Mouse (Mus musculus): ENCODE measurements around the gene Sash3.

Gene Sash3

DNA sequence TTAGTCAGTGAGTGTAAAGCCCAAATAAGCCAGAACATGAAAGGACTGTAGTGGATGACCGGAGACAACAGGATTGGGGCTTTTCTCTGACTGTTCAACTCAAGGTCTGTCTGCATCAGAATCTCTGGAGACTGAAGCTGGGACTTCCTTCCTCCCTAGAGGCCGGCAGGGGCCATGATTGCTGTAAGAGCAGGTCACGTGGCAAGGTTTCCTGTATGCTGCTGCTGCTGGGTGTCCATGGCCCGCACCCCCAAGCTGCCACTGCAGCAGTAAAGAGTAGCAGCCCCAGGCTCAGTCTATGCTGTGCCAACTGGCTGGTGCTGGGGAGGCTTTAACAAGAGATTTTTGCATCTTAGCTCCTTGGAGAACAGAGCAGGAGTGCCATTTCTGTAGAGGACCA lies at the start of gene Sash3:
TSS of gene Sash3 (plus strand) at position 175 of the 400 bp plus-strand sequence.
- POLR2A ChIA-PET: no interaction called here

DNA sequence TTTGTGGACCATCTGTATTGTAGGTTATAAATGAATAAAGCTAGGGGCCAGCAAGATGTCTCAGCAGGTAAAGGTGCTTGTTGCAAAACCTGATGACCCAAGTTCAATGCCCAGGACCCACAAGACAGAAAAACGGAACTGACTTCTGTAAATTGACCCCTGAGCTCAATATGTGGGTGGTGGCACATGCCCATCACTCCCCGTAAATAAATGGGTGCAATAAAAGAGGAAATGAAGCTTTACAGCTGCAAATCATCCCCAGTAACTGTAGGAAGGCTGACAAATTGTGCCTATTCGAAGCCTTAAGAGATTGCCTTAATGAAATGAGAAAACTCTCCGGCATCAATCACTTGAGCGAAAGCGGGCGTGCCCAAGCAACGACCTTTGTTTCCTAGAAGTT lies 49.7 kb upstream of the Sash3 start:
- POLR2A ChIA-PET: interaction anchor here in 2 of 4 experiments (0.5 to 0.9 kb wide), 5 partner anchors 10 to 732 kb away, joined by 3 to 5 read pairs (median 3); no protein-coding TSS in a partner anchor

More for the DNA sequence above, at the start of gene Sash3:
- CTCF ChIA-PET: no interaction called here

DNA sequence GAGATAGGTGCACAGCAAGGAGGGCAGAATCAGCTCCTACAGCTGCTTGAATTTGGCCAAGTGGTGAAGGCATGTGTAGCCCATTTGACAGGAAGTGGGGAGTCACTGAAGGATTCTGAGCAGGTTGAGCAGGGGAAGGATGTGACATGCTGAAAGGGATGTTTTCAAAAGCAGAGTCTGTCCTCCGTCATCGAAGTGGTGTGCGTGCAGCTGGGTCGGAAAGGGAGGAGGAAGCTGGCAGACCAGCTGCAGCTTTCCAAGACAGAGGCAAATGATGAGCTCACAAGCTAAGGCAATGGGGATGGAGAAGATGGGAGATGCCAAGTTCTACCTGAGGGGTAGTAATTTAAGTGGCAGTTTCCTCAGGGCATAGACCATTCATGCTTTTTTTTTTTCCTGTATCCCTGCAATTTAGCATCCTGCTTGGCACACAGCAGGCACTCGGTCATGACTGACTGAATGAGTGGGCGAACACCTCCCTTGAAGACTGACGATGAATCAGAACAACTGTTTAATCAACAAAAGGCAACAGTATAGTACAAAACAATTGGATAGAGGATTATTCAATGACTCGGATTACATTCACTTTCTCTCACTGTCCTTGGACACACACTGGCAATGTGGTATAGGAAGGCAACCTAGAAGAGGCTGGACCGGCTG lies 47.6 kb upstream of the Sash3 start:
- CTCF ChIA-PET: interaction anchor here in 2 of 4 experiments (1.3 to 2.8 kb wide), 2 partner anchors 78 to 79 kb away, joined by 3 to 11 read pairs; no protein-coding TSS in a partner anchor
- POLR2A ChIA-PET: no interaction called here

More for the DNA sequence above, 49.7 kb upstream of the Sash3 start:
- CTCF ChIA-PET: interaction anchor here in 2 of 4 experiments (0.7 to 2.8 kb wide), 4 partner anchors 31 to 222 kb away, joined by 3 to 11 read pairs (median 4); no protein-coding TSS in a partner anchor

DNA sequence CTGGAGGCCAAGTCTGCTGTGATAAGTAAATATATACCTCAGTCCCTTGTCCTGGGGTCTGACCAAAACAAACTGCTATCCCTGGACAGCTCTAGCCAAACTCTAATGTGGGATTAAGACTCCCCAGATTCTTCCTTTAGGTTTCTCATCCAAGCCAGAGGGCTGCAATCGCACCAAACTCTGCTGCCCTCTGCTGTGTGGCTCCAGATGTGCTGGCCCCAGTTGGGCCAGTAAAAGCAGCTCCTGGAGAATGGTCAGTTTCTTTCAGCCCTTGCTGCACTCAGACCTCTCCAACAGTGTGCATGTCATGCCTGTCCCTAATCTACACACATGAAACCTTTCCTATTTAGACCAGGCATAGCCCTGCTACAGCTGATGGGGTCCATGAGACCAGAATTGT lies 46.4 kb upstream of the Sash3 start:
- ChIA-PET CTCF (interaction anchor here in 3 of 4 experiments (0.6 to 1.2 kb wide), 7 partner anchors 9 to 420 kb away, joined by 3 to 8 read pairs (median 4); partner anchors contain the start of gene Rab33a (in 1 of the 3)), POLR2A (interaction anchor here in 1 of 4 experiments (1.3 kb wide), 1 partner anchor 156 kb away, joined by 3 read pairs; no protein-coding TSS in a partner anchor)

DNA sequence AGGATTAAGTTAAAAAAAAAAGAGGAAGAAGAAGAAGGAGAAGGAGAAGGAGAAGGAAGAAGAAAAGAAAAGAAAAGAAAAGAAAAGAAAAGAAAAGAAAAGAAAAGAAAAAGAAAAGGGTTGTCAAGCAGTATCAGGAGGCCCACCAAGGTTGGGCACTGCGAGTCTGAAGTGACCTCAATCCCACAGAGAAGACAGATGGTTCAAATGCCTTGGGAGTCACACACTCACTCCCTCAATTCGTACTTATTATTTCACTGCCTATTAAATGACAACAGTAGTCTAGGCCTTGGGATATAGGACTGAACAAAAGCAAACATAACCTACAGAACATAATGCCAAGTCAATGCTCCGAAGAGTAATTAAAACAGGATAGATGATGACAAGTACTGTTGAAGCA lies 43.0 kb upstream of the Sash3 start:
- ChIA-PET CTCF (no interaction called here), POLR2A (no interaction called here)

DNA sequence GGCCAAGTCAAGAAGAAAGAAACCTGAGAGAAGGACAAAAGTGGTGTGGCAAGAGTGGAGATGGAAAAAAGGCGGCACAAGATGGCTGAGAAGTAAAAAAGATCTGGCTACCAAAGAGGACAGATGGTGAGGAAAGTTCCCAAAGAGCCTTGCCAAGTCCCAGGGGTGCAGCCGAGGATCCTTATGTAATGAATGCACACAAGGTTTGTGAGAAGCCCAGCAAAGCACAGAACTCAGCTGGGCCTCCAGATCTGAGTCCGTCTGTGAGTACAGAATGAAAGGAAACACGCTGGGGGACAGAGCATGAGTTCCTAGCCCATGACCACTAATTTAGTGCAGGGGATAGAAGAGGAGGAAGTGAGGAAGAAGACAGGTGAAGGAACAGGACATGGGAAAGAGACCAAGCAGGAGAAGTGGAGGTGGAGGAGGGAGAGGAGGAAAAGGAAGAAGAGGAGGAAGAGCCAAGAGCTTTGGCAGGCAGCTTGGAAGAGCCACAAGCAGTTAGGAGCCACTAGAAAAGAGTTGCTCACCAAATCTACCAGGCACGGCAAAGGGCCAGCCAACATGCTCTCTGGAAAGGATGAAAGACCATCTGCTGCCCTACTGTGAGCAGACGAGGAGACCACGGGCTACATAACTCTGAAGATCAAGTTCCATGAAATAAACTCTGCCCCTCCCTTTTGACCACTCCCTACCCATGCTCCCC lies 41.3 kb upstream of the Sash3 start:
- ChIA-PET POLR2A (interaction anchor here in 1 of 4 experiments (1.0 kb wide), 1 partner anchor 10 kb away, joined by 3 read pairs; no protein-coding TSS in a partner anchor), CTCF (interaction anchor here in 1 of 4 experiments (0.6 kb wide), 1 partner anchor 459 kb away, joined by 5 read pairs; no protein-coding TSS in a partner anchor)

DNA sequence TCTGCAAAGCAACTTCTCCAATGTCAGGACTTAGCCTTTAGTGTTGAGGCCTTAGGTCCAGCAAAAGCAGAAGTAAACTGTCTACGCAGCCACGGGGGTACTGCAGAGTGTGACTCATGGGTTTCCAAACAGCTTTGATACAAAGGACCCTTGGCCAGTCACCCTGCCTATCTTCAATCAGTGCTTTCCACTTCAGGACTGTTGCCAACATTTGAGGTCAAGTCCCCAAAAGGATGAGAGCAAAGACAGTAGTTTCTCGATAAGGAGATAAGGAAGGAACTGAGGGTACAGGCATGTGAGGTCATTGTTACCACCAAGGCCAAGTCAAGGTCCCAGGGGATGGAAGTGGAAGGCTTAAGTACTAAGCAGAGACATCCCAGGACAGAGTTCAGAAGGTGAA lies 40.0 kb upstream of the Sash3 start:
- ChIA-PET POLR2A (interaction anchor here in 1 of 4 experiments (1.0 kb wide), 2 partner anchors 9 to 10 kb away, joined by 3 read pairs; no protein-coding TSS in a partner anchor), CTCF (no interaction called here)

DNA sequence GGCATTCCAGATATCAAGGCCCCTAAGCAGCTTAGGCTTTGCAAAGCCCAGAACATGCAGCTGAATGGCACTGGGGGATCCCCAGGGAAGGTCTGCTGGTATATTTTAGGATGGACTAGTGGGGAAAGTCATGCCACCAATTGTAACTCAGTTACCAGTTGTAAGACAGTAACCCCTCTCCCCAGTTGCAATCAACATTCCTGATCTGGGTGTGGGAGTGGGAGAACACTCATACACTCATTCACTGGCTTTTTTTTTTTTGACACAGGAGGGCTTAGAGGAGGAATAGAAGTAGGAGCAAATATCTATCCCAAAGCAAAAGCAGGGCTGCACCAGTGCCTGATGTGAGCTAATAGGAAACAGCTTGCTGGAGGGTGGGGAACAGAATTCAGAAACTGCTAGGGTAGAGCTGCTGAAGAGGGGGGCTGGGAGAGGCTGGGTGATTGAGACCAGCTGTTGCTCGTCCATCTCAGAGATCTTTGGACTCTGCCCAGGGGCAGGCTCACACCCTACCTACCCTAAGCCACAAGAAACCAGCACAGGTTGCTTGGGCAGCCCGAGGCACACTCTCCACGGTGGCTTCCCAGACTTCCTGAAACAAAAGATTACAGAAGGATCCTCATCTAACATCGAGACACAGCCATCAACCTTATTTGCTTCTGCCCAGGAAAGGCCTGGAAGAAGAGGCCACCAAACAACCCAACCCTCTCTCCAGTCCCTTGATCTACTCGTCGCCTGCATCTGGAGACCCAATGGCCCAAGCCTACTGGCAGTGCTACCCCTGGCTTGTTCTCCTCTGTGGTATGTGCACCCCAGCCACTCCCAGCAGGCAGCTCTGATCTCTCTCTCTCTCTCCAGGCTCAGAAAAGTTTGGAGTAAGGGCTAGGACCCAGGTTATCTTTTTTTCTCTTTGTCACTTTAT lies 37.6 kb upstream of the Sash3 start, which contains the start of gene Xpnpep2:
TSS of gene Xpnpep2 (plus strand) at position 332 of the 922 bp plus-strand sequence.
- CTCF ChIA-PET: interaction anchor here in 2 of 4 experiments (0.6 to 1.2 kb wide), 4 partner anchors 15 to 302 kb away, joined by 3 to 4 read pairs (median 4); no protein-coding TSS in a partner anchor

DNA sequence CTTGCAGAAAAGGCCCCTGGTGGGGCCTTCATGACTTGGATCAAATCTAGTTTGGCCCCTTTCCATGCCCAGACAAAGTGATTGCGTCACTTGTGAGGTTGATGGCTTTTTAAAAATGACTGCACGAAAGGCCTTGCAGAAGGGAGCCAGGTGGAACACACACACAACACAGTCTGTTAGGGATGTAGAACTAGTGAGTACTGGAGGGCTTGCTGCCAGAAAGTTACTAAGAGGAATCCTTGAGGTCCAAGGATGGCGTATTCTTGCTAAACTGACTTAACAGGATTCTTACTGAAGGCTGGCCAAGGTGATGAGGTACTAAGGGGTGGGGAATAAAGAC lies 37.0 kb upstream of the Sash3 start:
- POLR2A ChIA-PET: interaction anchor here in 1 of 4 experiments (0.9 kb wide), 1 partner anchor 35 kb away, joined by 3 read pairs; no protein-coding TSS in a partner anchor
- CTCF ChIA-PET: interaction anchor here in 1 of 4 experiments (1.1 kb wide), 1 partner anchor 89 kb away, joined by 4 read pairs; no protein-coding TSS in a partner anchor

More for the DNA sequence above, 37.6 kb upstream of the Sash3 start, which contains the start of gene Xpnpep2:
- POLR2A ChIA-PET: interaction anchor here in 2 of 4 experiments (0.6 to 2.0 kb wide), 5 partner anchors 8 to 91 kb away, joined by 3 to 6 read pairs (median 3); no protein-coding TSS in a partner anchor

DNA sequence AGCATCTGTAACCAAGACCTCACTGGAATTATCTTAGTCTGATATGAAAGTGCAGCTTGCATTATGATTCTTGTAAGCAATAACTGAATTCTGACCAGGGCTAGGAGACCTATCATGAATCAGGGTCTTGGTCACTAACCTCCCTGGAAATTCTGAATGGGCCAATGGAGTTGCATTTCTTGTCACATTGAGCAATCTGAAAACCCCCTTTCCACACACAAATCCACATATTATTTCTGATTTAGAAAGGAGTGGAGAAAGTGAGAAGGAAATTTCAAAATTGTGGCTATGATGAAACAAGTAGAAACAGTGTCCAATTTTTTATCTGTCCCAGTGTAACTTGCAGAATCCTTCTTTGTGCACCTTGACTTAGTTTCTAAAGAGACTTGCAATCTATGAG lies 26.9 kb upstream of the Sash3 start:
- ChIA-PET CTCF (interaction anchor here in 1 of 4 experiments (0.6 kb wide), 1 partner anchor 55 kb away, joined by 4 read pairs; no protein-coding TSS in a partner anchor), POLR2A (interaction anchor here in 1 of 4 experiments (1.3 kb wide), 1 partner anchor 137 kb away, joined by 3 read pairs; the partner anchor contains the start of gene Utp14a)

DNA sequence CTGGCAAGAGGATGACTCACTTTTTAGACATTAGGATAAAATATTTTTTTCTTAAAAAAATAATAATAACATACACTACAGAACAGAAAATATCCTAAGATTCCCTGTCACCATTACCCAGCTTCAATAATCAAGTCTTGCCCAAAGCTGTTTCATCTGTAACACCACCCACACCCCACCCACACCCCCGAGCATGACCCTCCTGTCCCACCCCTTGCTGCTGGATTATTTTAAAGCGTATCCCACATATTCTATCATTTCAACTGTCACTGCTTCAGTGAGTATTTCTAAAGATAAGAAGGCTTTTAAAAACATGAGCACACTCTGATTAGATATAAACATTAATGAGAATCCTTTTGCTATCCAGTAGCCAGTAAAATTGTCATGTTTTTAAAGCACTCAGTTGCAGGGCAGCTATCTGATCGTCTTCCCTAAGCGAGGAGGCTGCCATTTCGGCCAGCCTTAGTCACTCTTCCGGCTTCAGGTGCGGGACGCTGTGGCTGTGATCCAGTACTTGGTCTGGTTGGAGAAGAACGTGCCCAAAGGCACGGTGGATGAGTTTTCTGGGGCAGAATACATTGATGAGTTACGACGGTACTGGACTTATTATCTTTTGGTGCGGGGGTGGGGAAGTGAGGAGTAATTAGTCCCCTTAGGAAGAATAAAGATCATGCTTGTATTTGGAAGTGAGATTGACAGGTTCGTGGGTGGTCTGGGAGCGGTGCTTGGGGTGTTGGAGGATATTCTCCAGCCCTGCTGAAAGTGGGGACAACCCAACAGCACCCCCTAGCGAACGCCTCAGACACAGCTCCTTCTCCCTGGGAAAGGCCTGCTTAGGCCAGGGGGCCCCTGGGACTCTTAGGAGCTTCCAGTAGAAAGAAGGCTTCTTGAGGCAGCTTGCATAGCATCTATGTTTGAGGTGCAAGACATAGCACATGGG lies 21.8 kb upstream of the Sash3 start:
- ChIA-PET CTCF (interaction anchor here (0.5 to 2.4 kb wide), 21 partner anchors 8 to 286 kb away, joined by 3 to 16 read pairs (median 4); partner anchors contain the start of genes Xpnpep2 (in 1 of the 4) and Zdhhc9 (in 1 of the 4)), POLR2A (interaction anchor here in 2 of 4 experiments (0.7 to 1.2 kb wide), 2 partner anchors 84 to 267 kb away, joined by 3 to 5 read pairs; partner anchors contain the start of gene Zdhhc9 (in 1 of the 2))

DNA sequence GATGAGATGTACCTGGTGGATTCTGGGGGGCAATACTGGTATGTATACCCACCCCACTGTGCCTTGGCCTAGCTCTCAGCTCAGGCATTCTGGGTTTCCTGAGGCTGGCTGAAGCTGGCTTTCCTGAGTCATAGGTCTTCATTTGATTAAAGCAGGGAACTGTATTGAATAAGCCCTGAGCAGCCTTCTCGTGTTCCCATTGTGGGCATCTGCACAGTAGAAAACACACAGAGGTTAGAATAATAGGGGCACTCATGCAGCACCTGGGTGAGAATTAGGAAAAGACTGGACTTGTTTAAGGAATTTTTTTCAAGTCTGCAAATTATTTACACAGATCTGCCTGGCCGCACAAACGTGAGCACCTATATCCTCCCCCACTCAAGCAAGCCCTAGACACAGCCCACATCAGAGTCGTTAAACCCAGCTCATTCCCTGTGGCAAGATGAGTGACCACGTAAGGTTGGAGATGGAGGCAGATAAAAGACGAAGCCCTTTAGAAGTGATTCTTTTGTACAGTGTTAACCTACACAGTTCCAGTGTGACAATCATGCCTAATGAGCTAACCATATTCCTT lies 19.2 kb upstream of the Sash3 start:
- CTCF ChIA-PET: interaction anchor here in 2 of 4 experiments (1.0 to 1.8 kb wide), 5 partner anchors 30 to 107 kb away, joined by 3 to 5 read pairs (median 3); no protein-coding TSS in a partner anchor
- POLR2A ChIA-PET: interaction anchor here in 2 of 4 experiments (1.0 to 1.5 kb wide), 2 partner anchors 12 to 130 kb away, joined by 4 to 6 read pairs; partner anchors contain the start of gene Utp14a (in 1 of the 2)

DNA sequence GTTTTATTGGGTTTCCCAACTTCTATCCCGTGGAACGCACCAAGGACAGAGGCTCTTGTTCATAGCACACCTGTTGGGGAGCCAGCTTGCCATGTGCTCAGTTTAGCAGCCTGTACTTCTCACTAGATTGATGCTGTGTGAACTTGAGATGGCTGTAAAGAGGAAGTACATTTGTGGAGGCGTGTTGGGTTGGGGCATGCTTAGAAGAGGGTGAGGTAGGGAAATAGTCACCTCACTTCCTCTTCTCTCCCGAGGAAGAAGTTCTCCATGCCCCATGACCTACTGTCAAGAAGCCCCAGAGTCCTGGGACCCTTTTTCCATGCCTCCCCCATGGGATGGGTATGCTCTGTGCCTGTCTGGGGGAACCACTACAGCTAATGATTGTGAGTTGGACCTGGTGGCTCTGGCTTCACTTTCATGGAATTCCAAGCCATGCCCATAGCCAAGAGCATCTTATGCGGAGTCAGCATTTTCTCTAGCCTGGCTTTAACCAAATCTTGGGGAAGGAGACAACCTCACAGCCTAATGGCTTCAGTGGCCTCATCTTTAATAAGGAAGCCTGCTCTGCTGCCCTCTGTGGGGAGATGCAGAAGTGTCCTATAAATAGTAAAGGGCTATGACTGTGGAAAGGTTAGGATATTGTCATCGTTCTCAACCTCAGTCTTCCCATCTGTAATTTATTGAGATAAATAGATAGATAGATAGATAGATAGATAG lies 18.6 kb upstream of the Sash3 start:
- POLR2A ChIA-PET: interaction anchor here in 2 of 4 experiments (1.0 to 1.5 kb wide), 2 partner anchors 11 to 129 kb away, joined by 4 to 6 read pairs; partner anchors contain the start of gene Utp14a (in 1 of the 2)
- CTCF ChIA-PET: interaction anchor here in 1 of 4 experiments (1.0 to 1.8 kb wide), 3 partner anchors 31 to 108 kb away, joined by 3 to 5 read pairs (median 4); no protein-coding TSS in a partner anchor

DNA sequence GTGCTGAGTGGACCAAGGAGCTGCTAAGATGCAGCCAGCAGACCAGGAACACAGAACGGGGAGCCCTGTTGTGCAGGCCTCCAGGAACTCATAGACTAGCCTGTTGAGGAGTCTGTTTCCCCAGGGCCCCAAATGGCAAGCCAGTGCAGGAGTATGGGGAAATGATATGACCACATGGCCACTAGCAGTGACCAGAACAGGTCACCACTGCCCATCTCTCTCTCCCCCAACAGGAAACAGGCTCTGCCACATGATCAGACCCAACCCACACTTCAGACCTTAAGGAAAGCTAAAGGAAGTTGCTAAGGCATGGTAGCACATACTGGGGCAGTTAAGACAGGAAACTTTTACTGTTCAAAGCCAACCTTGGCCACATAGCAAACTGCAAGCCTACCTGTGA lies 17.1 kb upstream of the Sash3 start:
- POLR2A ChIA-PET: interaction anchor here in 1 of 4 experiments (0.5 kb wide), 1 partner anchor 175 kb away, joined by 6 read pairs; no protein-coding TSS in a partner anchor
- CTCF ChIA-PET: no interaction called here

DNA sequence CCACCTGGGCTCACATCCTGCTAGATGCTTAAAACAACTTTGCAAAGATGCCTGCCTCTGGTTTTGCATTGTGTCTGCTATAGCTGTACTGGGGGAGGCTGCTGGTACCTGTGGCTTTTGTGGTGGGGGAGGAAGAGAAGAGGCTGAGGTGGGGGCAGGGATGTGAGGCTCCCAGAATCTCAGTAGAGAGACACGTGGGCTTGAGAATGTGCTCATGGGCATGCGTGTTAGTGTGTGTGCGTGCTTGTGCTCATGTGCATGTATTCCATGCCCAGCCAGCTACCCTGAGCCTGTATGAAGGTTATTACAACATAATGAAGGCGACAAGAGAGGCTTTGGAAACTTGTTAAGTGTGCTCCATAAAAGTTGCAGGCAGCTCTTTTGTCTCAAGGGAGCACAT lies 9.3 kb upstream of the Sash3 start:
- ChIA-PET POLR2A (interaction anchor here in 2 of 4 experiments (0.5 to 2.5 kb wide), 4 partner anchors 15 to 129 kb away, joined by 3 to 8 read pairs (median 4); partner anchors contain the start of gene Utp14a (in 1 of the 2)), CTCF (interaction anchor here in 1 of 4 experiments (1.0 kb wide), 1 partner anchor 12 kb away, joined by 3 read pairs; no protein-coding TSS in a partner anchor)
